Mouse (Mus musculus): Measurements from ENCODE around the gene Unc13b. TPM values are rescaled to one million over a fixed set of nuclear protein-coding genes. Genes with fewer than 3 reads are reported as not detected.

The Unc13b gene
- polyA plus RNA-seq, 1 experiment = 5.0 TPM

GRCm38 (mm10) chr4:43160045-43160444 lies 101.3 kb downstream of the Unc13b start:
- no peak overlapping the region for H3K4me3 ChIP-seq (ENCODE audit: insufficient read depth, low read depth, low read length)
- H3K4me1 ChIP-seq (ENCODE audit: control insufficient read depth, insufficient read depth, low read length) = no peaks in the 10 kb centered on the region
- WGBS = 27% methylated on average over 3 of the region's 3 CpGs
- TF ChIP-seq CTCF (conservative IDR thresholded peaks at IDR 0.05; ENCODE audit: insufficient read depth, insufficient read length, low read depth, low read length) (no peak), POLR2A (IDR thresholded peaks at IDR 0.05; ENCODE audit: low read depth, low read length) (no peak)
- H3K36me3 ChIP-seq (ENCODE audit: control insufficient read depth, insufficient read depth, low read length) = no peaks in the 10 kb centered on the region
- no peak overlapping the region for H3K27ac ChIP-seq (ENCODE audit: insufficient read depth, low read depth, low read length)
- no peak for DNase-seq
- H3K27me3 ChIP-seq (replicated peaks; ENCODE audit: control insufficient read depth, insufficient read depth, low read length) = no peaks in the 10 kb centered on the region

- H3K27ac ChIP-seq (ENCODE audit: insufficient read depth, low read depth, low read length) = no peak overlapping the region
- H3K27me3 ChIP-seq (replicated peaks; ENCODE audit: control insufficient read depth, insufficient read depth, low read length) = no peaks in the 10 kb centered on the region
- DNase-seq = no peak
- 89% methylated on average over 3 of the region's 3 CpGs for WGBS
- TF ChIP-seq POLR2A (IDR thresholded peaks at IDR 0.05; ENCODE audit: low read depth, low read length) = no peak
- no peak for TF ChIP-seq CTCF (conservative IDR thresholded peaks at IDR 0.05; ENCODE audit: insufficient read depth, insufficient read length, low read depth, low read length)
- no peaks in the 10 kb centered on the region for H3K4me1 ChIP-seq (ENCODE audit: control insufficient read depth, insufficient read depth, low read length)
- H3K4me3 ChIP-seq (ENCODE audit: insufficient read depth, low read depth, low read length) = no peak overlapping the region
- H3K36me3 ChIP-seq (ENCODE audit: control insufficient read depth, insufficient read depth, low read length) = no peaks in the 10 kb centered on the region
Measured at GRCm38 (mm10) chr4:43161124-43161657, 102.4 kb downstream of the Unc13b start.

GRCm38 (mm10) chr4:43163205-43163604 lies 104.5 kb downstream of the Unc13b start:
- WGBS = 78% methylated on average over 3 of the region's 3 CpGs
- Histone ChIP-seq H3K4me3 (ENCODE audit: insufficient read depth, low read depth, low read length) (no peak overlapping the region), H3K27me3 (replicated peaks; ENCODE audit: control insufficient read depth, insufficient read depth, low read length) (no peaks in the 10 kb centered on the region)

GRCm38 (mm10) chr4:43165403-43166005 lies 106.8 kb downstream of the Unc13b start:
- 88% methylated on average over 12 of the region's 12 CpGs for WGBS
- TF ChIP-seq CTCF (conservative IDR thresholded peaks at IDR 0.05; ENCODE audit: insufficient read depth, insufficient read length, low read depth, low read length) (no peak), POLR2A (IDR thresholded peaks at IDR 0.05; ENCODE audit: low read depth, low read length) (no peak)
- H3K27me3 ChIP-seq (replicated peaks; ENCODE audit: control insufficient read depth, insufficient read depth, low read length) = no peaks in the 10 kb centered on the region
- no peaks in the 10 kb centered on the region for H3K4me1 ChIP-seq (ENCODE audit: control insufficient read depth, insufficient read depth, low read length)
- DNase-seq = no peak
- H3K36me3 ChIP-seq (ENCODE audit: control insufficient read depth, insufficient read depth, low read length) = no peaks in the 10 kb centered on the region
- no peak overlapping the region for H3K27ac ChIP-seq (ENCODE audit: insufficient read depth, low read depth, low read length)
- H3K4me3 ChIP-seq (ENCODE audit: insufficient read depth, low read depth, low read length) = no peak overlapping the region

More at GRCm38 (mm10) chr4:43163205-43163604, 104.5 kb downstream of the Unc13b start:
- Histone ChIP-seq H3K4me1 (ENCODE audit: control insufficient read depth, insufficient read depth, low read length) (no peaks in the 10 kb centered on the region), H3K27ac (ENCODE audit: insufficient read depth, low read depth, low read length) (no peak overlapping the region), H3K36me3 (ENCODE audit: control insufficient read depth, insufficient read depth, low read length) (no peaks in the 10 kb centered on the region)
- TF ChIP-seq CTCF (conservative IDR thresholded peaks at IDR 0.05; ENCODE audit: insufficient read depth, insufficient read length, low read depth, low read length) (no peak), POLR2A (IDR thresholded peaks at IDR 0.05; ENCODE audit: low read depth, low read length) (no peak)
- DNase-seq = no peak

- no peaks in the 10 kb centered on the region for H3K27me3 ChIP-seq (replicated peaks; ENCODE audit: control insufficient read depth, insufficient read depth, low read length)
- H3K4me3 ChIP-seq (ENCODE audit: insufficient read depth, low read depth, low read length) = no peak overlapping the region
- TF ChIP-seq CTCF (conservative IDR thresholded peaks at IDR 0.05; ENCODE audit: insufficient read depth, insufficient read length, low read depth, low read length) = no peak
- no peak for TF ChIP-seq POLR2A (IDR thresholded peaks at IDR 0.05; ENCODE audit: low read depth, low read length)
- H3K36me3 ChIP-seq (ENCODE audit: control insufficient read depth, insufficient read depth, low read length) = no peaks in the 10 kb centered on the region
- no peak for DNase-seq
- H3K27ac ChIP-seq (ENCODE audit: insufficient read depth, low read depth, low read length) = no peak overlapping the region
- 86% methylated on average over 3 of the region's 3 CpGs for WGBS
- no peaks in the 10 kb centered on the region for H3K4me1 ChIP-seq (ENCODE audit: control insufficient read depth, insufficient read depth, low read length)
Measured at GRCm38 (mm10) chr4:43170028-43170427, 111.3 kb downstream of the Unc13b start.

- no peak overlapping the region for H3K4me3 ChIP-seq (ENCODE audit: insufficient read depth, low read depth, low read length)
- H3K4me1 ChIP-seq (ENCODE audit: control insufficient read depth, insufficient read depth, low read length) = no peaks in the 10 kb centered on the region
- TF ChIP-seq POLR2A (IDR thresholded peaks at IDR 0.05; ENCODE audit: low read depth, low read length) = no peak
- no peak for TF ChIP-seq CTCF (conservative IDR thresholded peaks at IDR 0.05; ENCODE audit: insufficient read depth, insufficient read length, low read depth, low read length)
- H3K27ac ChIP-seq (ENCODE audit: insufficient read depth, low read depth, low read length) = no peak overlapping the region
- peak; percentile 45 for DNase-seq
- WGBS = 73% methylated on average over 2 of the region's 2 CpGs
- no peaks in the 10 kb centered on the region for H3K36me3 ChIP-seq (ENCODE audit: control insufficient read depth, insufficient read depth, low read length)
- no peaks in the 10 kb centered on the region for H3K27me3 ChIP-seq (replicated peaks; ENCODE audit: control insufficient read depth, insufficient read depth, low read length)
Measured at GRCm38 (mm10) chr4:43177126-43177525, 118.4 kb downstream of the Unc13b start.

GRCm38 (mm10) chr4:43182474-43183168 lies 123.9 kb downstream of the Unc13b start:
- Histone ChIP-seq H3K4me1 (ENCODE audit: control insufficient read depth, insufficient read depth, low read length) (no peaks in the 10 kb centered on the region), H3K27ac (ENCODE audit: insufficient read depth, low read depth, low read length) (no peak overlapping the region), H3K4me3 (ENCODE audit: insufficient read depth, low read depth, low read length) (no peak overlapping the region), H3K36me3 (ENCODE audit: control insufficient read depth, insufficient read depth, low read length) (no peaks in the 10 kb centered on the region), H3K27me3 (replicated peaks; ENCODE audit: control insufficient read depth, insufficient read depth, low read length) (no peaks in the 10 kb centered on the region)
- no peak for DNase-seq
- WGBS = 97% methylated on average over 8 of the region's 8 CpGs
- TF ChIP-seq CTCF (conservative IDR thresholded peaks at IDR 0.05; ENCODE audit: insufficient read depth, insufficient read length, low read depth, low read length) (no peak), POLR2A (IDR thresholded peaks at IDR 0.05; ENCODE audit: low read depth, low read length) (no peak)
